Mouse (Mus musculus) neutrophil, adult 65 days (primary cell): Measurements from ENCODE around the gene Smim5. TPM values are rescaled to one million over a fixed set of nuclear protein-coding genes. Genes with fewer than 3 reads are reported as not detected.

Experiments
- total RNA-seq: library from RNA; stranded (reverse); gene quantifications from 2 replicates; pipeline ENCODE4 v1.2.4, GENCODE M21; 2023

Smim5 gene
- total RNA-seq, result 52.4 and 59.6 TPM in 2 replicates

DNA sequence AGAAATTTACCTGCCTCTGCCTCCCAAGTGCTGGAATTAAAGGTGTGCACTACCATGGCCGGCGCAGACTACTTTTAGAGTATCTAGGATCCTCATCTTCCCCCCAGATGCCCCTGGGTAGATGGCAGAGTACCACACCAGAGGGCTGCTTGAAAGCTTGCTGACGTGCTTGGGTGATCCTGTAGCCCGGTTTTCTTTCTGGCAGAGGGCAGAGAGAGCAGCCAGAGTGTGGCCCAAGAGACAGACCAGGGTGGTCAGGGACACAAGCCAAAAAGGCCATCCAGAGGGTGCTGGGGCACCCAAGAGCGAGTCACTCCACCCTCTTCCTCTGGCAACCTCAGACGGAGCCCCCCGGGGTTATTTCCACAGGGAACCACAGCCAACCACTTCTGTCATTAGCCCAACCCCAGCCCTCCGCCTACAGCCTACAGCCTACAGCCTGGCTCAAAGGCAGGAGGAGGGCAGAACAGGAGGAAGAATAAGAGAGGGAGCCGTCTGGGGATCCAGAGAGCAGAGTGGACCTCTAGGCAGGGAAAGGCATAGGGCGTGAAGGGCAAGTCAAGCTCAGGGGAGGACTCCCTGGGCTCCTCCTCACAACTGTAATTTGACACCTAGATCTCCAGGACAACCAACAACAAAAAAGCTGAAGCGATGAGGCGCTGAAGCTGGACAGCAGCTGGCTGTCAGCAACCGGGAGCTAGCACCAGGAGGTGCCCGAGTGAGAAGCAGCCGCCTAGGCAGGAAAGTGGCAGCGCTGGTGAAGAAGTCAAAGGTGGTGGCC lies at the start of gene Smim5:
Gene Smim5, plus strand, starts transcription at position 481 of the 781 bp plus-strand sequence.

DNA sequence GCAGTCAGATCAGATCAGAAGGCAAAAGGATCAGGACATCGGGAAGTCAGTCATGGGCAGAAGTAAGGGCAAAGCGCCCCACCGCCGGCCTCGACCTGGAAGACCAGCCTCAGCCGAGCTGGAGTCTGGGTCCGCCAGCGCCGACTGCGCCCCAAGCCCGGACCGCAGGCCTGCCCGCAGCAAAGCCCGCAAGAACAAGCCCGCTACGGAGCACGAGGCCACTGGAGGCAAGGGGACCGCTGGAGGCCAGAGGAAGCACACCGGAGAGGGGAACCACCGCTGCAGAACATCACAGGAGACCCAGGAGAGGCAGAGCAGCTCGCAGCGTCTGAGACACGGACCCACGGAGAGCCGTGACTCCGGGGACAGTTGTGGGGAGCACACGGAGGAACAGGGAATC lies 41.4 kb upstream of the Smim5 start, which contains the start of gene Myo15b:
Gene Myo15b, plus strand, starts transcription at position 53 of the 400 bp plus-strand sequence.

DNA sequence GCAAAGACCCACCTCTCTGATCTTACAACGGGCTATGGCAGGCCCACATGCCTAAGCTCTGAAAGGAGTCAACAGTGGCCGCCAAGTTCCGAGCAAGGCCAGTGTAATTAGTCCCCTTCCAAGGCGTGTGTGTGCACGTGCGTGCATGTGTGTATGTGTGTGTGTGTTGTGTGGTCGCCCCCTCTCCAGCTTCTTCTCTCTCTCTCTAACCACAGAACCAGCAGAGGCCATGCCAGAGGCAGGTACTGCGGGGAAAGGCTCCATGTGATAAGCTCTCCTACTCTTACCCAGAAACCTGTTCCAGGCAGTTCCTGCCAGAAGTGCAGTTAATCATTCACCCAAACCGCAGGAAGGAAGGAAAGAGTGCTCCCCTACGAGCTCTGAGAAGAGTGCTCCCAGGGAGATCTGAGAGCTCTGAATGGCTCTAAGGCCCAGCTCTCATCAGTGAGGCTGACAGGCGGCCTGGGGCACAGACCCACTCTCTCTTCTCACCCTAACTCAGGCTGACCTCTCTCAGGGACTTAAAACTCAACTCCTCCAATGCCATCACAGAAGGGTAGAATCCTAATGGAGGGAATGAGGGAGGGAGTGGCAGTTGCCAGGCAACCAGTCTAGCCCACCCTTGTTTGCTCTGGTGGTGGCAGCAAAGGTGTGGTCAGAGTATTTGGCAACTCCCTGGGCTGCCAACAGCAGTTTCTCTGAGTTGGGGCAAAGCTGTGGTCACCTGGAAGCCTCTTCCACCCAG lies 12.0 kb downstream of the Smim5 start, which contains the start of gene Smim6:
Gene Smim6, plus strand, starts transcription at position 386 of the 745 bp plus-strand sequence.

GRCm38 (mm10) chr11:115933108-115933746 lies 33.5 kb downstream of the Smim5 start, which contains the start of the genes Sap30bp and Recql5:
TSS of gene Sap30bp (plus strand) at chr11:115933282.
TSS of gene Recql5 (minus strand) at chr11:115933477.

Other genes with a start within 250 kb of the Smim5 start
- 197 and 236 TPM in 2 replicates for gene Grb2, start 191.4 kb upstream of the Smim5 start, total RNA-seq
- 31.7 and 49.2 TPM in 2 replicates for gene Tmem94, start 134.5 kb upstream of the Smim5 start, total RNA-seq
- 0.82 and 1.0 TPM in 2 replicates for gene Caskin2, start 86.3 kb upstream of the Smim5 start, total RNA-seq
- gene Tsen54, start 85.2 kb upstream of the Smim5 start, total RNA-seq, result 3.1 and 4.5 TPM in 2 replicates
- 2.6 and 4.2 TPM in 2 replicates for gene Llgl2, start 75.9 kb upstream of the Smim5 start, total RNA-seq
- gene Myo15b, start 41.6 kb upstream of the Smim5 start, total RNA-seq, result 0.93 and 2.3 TPM in 2 replicates
- 4.6 and 6.4 TPM in 2 replicates for gene Smim6, start 12.1 kb downstream of the Smim5 start, total RNA-seq
- 34.7 and 50.0 TPM in 2 replicates for gene Sap30bp, start 33.3 kb downstream of the Smim5 start, total RNA-seq
- gene Recql5, start 33.5 kb downstream of the Smim5 start, total RNA-seq, result 22.0 and 28.2 TPM in 2 replicates
- 0.13 TPM in 1 of 2 replicates, not detected in the other for gene Itgb4, start 74.7 kb downstream of the Smim5 start, total RNA-seq
- 4.9 and 6.7 TPM in 2 replicates for gene Galk1, start 112.8 kb downstream of the Smim5 start, total RNA-seq
- gene H3f3b, start 128.0 kb downstream of the Smim5 start, total RNA-seq, result 3,437 and 4,057 TPM in 2 replicates
- 22.2 and 26.7 TPM in 2 replicates for gene Unk, start 130.4 kb downstream of the Smim5 start, total RNA-seq
- 94.4 and 118 TPM in 2 replicates for gene Unc13d, start 178.0 kb downstream of the Smim5 start, total RNA-seq
- gene Wbp2, start 187.0 kb downstream of the Smim5 start, total RNA-seq, result 177 and 178 TPM in 2 replicates
- 0.23 and 0.47 TPM in 2 replicates for gene Trim47, start 227.2 kb downstream of the Smim5 start, total RNA-seq
- gene Trim65, start 231.2 kb downstream of the Smim5 start, total RNA-seq, result 4.5 and 4.6 TPM in 2 replicates
- gene Mrpl38, start 238.9 kb downstream of the Smim5 start, total RNA-seq, result 11.5 and 13.4 TPM in 2 replicates